Mouse (Mus musculus) hindbrain, embryonic 14.5 days (tissue): ENCODE data around the gene Gm20431. TPM values are rescaled to one million over a fixed set of nuclear protein-coding genes. Genes with fewer than 3 reads are reported as not detected.
"Not testable (repeated sequence)": the region's sequence is repeated elsewhere in the genome, so short reads cannot be mapped to it uniquely, and the experiment has no call there.

Experiments used
- ATAC-seq: fragments of 200-750 bp; cut with Nextera tagmentation; 2 replicates; pipeline ENCODE4 v1.8.0; 2017; ENCODE audit warnings: moderate number of reproducible peaks, mild to moderate bottlenecking, moderate TSS enrichment, moderate library complexity; ENCODE audit not compliant: low FRiP score
- DNase-seq: peaks from one replicate; pipeline ENCODE4 v3.0.0-alpha.2; 2015; ENCODE audit warnings: low spot score
- H3K27ac ChIP-seq: fragments of 300-500 bp; sonication (generic); 2 replicates; pipeline ENCODE4 v1.5.1; 2014; ENCODE audit warnings: mild to moderate bottlenecking, moderate library complexity
- H3K27me3 ChIP-seq: fragments of 300-500 bp; sonication (generic); 2 replicates; pipeline ENCODE4 v1.6.1; 2014; ENCODE audit warnings: mild to moderate bottlenecking, low read length, mixed read lengths; ENCODE audit not compliant: control insufficient read depth, insufficient read depth
- H3K36me3 ChIP-seq: fragments of 300-500 bp; sonication (generic); replicated peaks from 2 replicates; pipeline ENCODE4 v1.6.1; 2014; ENCODE audit not compliant: control insufficient read depth, insufficient read depth
- H3K4me1 ChIP-seq: fragments of 300-500 bp; sonication (generic); replicated peaks from 2 replicates; pipeline ENCODE4 v1.6.1; 2014; ENCODE audit warnings: antibody characterized with exemption, low read length, mixed read lengths; ENCODE audit not compliant: control insufficient read depth, insufficient read depth
- H3K4me2 ChIP-seq: fragments of 300-500 bp; sonication (generic); replicated peaks from 2 replicates; pipeline ENCODE4 v1.6.1; 2014; ENCODE audit warnings: mild to moderate bottlenecking, moderate library complexity
- H3K4me3 ChIP-seq: fragments of 300-500 bp; sonication (generic); replicated peaks from 2 replicates; pipeline ENCODE4 v1.5.1; 2014; ENCODE audit warnings: mild to moderate bottlenecking, low read length
- H3K9ac ChIP-seq: fragments of 300-500 bp; sonication (generic); 2 replicates; pipeline ENCODE4 v1.6.1; 2014
- H3K9me3 ChIP-seq: fragments of 300-500 bp; sonication (generic); 2 replicates; pipeline ENCODE4 v1.6.1; 2016; ENCODE audit warnings: low read length; ENCODE audit not compliant: control insufficient read depth
- WGBS: fragments of 180-500 bp; shearing (Covaris S2); extraction: QIAGEN DNeasy Blood & Tissue Kit; methylation state at CpG from one replicate; pipeline ENCODE4 v1.1.7; 2014; 5-methylcytosine and 5-hydroxymethylcytosine counted together
- polyA plus RNA-seq: library from polyadenylated mRNA; unstranded; fragments of >200 nt; fragmentation: Nextera tagmentation; extraction: Ambion mirVana; gene quantifications from 2 replicates; pipeline ENCODE4 v1.2.1, GENCODE M21; 2014

Gm20431 gene
- polyA plus RNA-seq, 1 experiment from 2014 or later = 19.8 TPM

DNA sequence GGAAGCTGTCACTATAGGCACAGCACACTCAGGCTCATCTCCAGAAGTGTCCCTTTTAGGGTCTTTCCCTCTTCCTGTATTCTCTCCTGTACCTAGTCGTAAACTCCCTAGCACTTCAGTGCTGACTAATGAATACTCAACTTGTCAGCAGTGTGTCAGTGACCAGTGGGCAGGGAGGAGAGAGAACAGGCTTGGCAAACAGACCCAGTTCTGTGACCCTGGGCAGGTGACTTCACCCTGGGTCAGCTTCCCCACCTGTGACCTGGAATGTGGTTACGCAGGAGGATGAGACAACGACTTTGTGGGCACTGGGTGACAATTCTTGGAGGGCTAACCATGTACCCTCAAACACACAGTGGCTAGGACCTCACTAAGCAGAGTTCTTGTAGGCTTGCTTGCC is 44.3 kb downstream of the Gm20431 start:
- peaks cover 51% of the 10 kb centered on the region for H3K36me3 ChIP-seq
- no peaks in the 10 kb centered on the region for H3K9me3 ChIP-seq
- no peaks in the 10 kb centered on the region for H3K27me3 ChIP-seq
- WGBS = 94% methylated on average over 3 of the region's 3 CpGs
- DNase-seq (no peak), ATAC-seq (no peak)
- H3K9ac ChIP-seq = no peak overlapping the region
- H3K27ac ChIP-seq = no peak overlapping the region
- no peaks in the 10 kb centered on the region; the same call in 1 of the 2 replicates for H3K4me1 ChIP-seq
- no peak overlapping the region for H3K4me3 ChIP-seq
- H3K4me2 ChIP-seq = no peak overlapping the region

DNA sequence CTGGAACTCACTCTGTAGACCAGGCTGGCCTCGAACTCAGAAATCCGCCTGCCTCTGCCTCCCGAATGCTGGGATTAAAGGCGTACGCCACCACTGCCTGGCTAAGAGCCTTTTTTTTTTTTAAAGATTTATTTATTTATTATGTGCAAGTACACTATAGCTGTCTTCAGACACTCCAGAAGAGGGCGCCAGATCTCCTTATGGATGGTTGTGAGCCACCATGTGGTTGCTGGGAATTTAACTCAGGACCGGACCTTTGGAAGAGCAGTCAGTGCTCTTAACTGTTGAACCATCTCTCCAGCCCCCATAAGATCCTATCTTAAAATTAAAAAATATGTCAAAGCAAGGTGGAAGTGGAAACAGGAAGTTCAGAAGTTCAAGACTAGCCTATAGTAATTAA is 48.0 kb downstream of the Gm20431 start:
- not testable (repeated sequence) for DNase-seq, H3K4me3 ChIP-seq, H3K4me2 ChIP-seq, H3K27me3 ChIP-seq, H3K4me1 ChIP-seq, ATAC-seq, H3K9ac ChIP-seq, H3K9me3 ChIP-seq, H3K27ac ChIP-seq
- H3K36me3 ChIP-seq = peaks cover 68% of the 10 kb centered on the region
- WGBS = 89% methylated on average over 5 of the region's 7 CpGs

DNA sequence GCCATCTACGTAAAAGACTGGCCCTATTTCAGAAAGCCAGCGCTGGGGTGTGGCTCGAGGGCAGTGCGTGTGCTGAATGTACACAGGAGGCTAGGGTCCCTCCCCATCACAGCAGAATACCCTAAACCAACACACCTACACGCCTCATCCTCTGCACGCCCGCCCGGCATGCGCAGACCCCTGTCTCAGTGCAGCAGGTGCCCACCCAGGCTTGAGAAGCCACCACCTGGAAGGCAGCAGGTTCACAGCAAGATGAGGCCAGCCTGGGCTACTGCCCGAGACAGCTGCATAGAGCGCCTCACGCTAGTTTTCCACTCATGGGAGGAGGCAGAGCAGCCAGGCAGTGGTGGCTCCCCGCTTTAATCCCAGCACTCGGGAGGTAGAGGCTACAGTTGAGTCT is 49.2 kb downstream of the Gm20431 start:
- no peaks in the 10 kb centered on the region for H3K27me3 ChIP-seq
- H3K36me3 ChIP-seq = peaks cover 65% of the 10 kb centered on the region
- no peaks in the 10 kb centered on the region for H3K9me3 ChIP-seq
- 95% methylated on average over 14 of the region's 14 CpGs for WGBS
- no peak overlapping the region for H3K4me2 ChIP-seq
- ATAC-seq (no peak), DNase-seq (no peak)
- no peak overlapping the region for H3K4me3 ChIP-seq
- H3K9ac ChIP-seq = no peak overlapping the region
- no peak overlapping the region for H3K27ac ChIP-seq
- no peaks in the 10 kb centered on the region for H3K4me1 ChIP-seq

DNA sequence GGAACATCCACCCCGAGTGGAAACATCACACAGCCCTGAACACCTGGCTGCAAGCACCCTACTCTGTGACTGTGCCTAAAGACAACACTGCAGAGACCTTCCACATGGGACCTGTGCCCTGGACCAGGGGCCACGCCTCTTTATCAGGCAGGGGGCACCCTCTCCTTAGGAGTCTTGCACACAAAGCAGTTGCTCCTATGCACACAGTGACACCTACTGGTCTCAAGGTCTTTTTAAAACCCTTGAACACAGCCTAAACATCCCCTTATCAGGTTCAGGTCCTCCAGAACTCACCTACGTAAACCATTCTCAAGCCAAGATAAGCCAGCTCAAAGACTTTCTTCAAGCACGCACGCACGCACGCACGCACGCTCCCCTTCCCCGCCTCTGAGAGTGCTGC is 50.0 kb downstream of the Gm20431 start:
- DNase-seq (no peak), ATAC-seq (no peak)
- Histone ChIP-seq H3K9me3 (no peaks in the 10 kb centered on the region), H3K4me1 (no peaks in the 10 kb centered on the region), H3K36me3 (peaks cover 64% of the 10 kb centered on the region), H3K9ac (no peak overlapping the region), H3K4me2 (no peak overlapping the region), H3K27ac (no peak overlapping the region), H3K4me3 (no peak overlapping the region), H3K27me3 (no peaks in the 10 kb centered on the region)
- 96% methylated on average over 10 of the region's 10 CpGs for WGBS

DNA sequence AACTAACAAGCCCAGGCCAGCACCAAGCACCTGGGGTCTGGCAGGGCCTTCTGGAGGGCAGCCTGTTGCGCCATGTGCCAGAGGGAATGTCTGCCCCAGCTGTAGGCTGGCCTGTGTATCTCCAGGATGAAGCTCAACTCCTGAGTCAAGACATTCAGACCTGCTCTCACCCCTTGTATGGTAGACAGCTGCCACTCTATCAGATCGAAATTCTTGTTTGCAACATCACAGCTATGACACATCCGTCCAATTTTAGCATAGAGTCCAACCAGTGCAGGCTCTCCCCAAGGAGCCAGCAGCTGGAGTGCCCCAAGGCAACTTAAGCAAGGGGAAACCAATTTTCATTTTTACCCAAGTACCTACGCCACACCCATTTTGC is 54.6 kb downstream of the Gm20431 start:
- H3K4me2 ChIP-seq = no peak overlapping the region
- DNase-seq = no peak
- H3K4me1 ChIP-seq = no peaks in the 10 kb centered on the region
- H3K4me3 ChIP-seq = no peak overlapping the region
- H3K27me3 ChIP-seq = no peaks in the 10 kb centered on the region
- H3K9me3 ChIP-seq = no peaks in the 10 kb centered on the region
- H3K27ac ChIP-seq = no peak overlapping the region
- no peak overlapping the region for H3K9ac ChIP-seq
- peaks cover 28% of the 10 kb centered on the region for H3K36me3 ChIP-seq
- WGBS = 87% methylated on average over 4 of the region's 4 CpGs
- ATAC-seq = no peak

DNA sequence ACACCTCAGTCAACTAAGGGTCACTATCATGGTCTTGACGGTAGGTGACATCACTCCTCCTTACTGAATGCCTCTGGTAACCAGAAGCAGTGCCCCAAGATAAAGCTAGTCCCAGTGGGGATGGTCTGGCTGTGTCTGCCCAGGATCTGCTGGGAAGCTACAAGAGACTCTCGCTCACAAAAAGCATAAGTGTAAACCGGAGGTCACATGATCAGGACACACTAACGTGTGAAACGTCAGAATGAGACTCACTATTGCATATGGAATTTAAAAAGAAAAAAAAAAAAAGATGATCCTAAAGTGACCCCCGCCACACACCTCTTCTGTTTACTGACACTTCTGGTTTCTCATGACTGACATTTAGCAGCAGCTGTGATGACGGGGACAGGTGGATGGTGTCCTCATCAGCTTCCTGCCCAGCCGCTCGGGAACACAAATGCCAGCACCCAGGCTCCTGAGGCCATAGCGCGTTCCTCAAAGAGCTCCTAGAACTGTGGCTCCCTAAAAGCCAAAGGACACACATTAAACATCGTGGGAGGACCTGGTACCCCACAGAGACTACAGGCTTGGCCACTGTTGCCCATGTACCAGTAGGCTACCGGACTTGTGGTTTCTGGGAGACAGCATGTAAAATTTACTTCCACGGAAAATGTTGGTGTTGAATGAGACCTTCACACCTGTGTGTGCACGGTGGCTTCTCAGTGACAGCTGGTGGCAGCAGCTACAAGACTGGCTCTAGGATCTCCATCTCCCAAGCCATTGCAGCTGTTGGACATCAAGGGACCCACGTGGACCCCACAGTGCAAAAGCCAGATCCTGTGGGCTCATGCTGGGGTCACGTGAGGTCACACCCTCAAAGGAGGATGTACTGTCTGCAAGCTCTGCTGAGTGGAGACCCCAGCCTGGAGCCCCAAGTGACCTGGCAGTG is 55.2 kb downstream of the Gm20431 start:
- DNase-seq (no peak), ATAC-seq (no peak)
- Histone ChIP-seq H3K36me3 (peaks cover 28% of the 10 kb centered on the region), H3K4me1 (no peaks in the 10 kb centered on the region), H3K9me3 (no peaks in the 10 kb centered on the region), H3K27ac (no peak overlapping the region), H3K27me3 (no peaks in the 10 kb centered on the region), H3K4me2 (no peak overlapping the region), H3K9ac (no peak overlapping the region), H3K4me3 (no peak overlapping the region)
- 81% methylated on average over 17 of the region's 17 CpGs for WGBS

DNA sequence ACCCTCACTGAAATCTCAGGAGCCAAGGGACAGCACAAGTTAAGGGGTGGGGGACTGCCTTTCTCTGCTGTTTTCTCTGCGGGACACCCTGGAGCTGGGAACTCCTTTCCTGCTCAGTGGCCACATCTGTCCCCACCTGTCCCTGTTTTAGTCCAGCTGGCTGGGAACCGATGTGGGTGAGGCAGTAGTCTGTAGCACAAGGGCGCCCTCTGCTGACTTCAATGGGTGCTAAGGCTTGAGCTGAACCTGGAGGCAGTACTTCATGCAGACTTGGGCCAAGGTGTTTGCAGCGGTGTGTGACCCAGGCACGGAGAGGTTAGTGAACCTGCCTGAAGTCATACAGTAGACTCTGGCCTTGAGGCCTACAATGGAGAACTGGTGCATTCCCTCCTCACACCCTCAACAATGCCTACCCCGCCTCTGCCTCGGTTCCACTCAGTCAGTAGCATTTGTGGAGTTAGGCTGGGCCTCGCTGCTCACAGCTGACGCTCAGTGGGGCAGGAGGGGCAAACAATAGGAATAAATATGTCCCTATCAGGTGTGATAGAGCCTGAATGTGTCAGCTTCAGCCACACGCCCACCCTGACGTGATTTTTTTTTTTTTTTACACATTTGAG is 56.0 kb downstream of the Gm20431 start:
- Histone ChIP-seq H3K4me2 (no peak overlapping the region), H3K9me3 (no peaks in the 10 kb centered on the region), H3K9ac (no peak overlapping the region), H3K27me3 (no peaks in the 10 kb centered on the region), H3K4me3 (no peak overlapping the region), H3K36me3 (peaks cover 24% of the 10 kb centered on the region), H3K4me1 (no peaks in the 10 kb centered on the region), H3K27ac (no peak overlapping the region)
- peak; percentile 90 for DNase-seq
- WGBS = 31% methylated on average over 11 of the region's 11 CpGs
- peak; percentile 78; the same call in 1 of the 2 replicates for ATAC-seq

DNA sequence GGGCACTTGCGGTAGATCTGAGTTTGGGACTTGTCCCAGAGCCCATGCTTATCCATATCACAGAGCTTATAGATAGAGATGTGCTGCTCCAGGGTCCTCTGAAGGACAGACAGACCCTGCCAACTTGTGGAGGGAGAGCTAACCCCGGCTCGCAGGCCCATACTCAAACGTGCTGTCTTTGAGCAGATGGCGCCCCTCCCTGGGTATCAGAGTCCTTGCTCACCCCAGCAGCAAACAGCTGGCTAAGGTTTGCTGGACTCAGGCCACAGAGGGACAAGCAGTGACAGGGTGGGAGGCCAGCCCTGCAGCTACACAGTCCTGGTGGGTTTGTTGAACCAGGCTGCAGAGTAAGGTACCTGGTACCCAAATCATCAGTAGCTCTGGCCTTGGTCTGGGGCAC is 58.3 kb downstream of the Gm20431 start:
- no peak overlapping the region for H3K27ac ChIP-seq
- H3K4me3 ChIP-seq = no peak overlapping the region
- H3K9ac ChIP-seq = no peak overlapping the region
- H3K4me2 ChIP-seq = no peak overlapping the region
- peaks cover 12% of the 10 kb centered on the region for H3K36me3 ChIP-seq
- H3K4me1 ChIP-seq = no peaks in the 10 kb centered on the region
- 67% methylated on average over 5 of the region's 5 CpGs for WGBS
- no peaks in the 10 kb centered on the region for H3K9me3 ChIP-seq
- no peak for DNase-seq
- H3K27me3 ChIP-seq = no peaks in the 10 kb centered on the region
- no peak for ATAC-seq

DNA sequence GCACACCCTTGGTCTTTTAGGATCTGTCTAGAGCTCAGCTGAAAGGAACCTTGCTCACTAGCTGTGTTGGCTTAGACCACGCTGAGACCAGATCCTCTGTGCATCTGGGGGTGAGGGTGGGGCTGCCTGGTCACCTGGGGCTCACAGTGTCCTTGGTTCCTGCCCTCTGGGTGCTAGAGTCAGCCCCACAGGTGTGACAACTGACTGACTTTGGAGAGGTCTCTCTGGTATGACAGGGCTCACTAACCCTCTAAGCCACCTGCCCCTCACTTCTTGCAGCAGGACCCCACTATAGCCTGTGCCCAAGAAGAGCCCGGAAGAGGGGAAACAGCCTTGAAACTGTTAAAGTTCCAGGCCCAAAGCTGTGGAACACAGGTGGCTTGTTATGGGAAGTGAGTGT is 58.9 kb downstream of the Gm20431 start:
- H3K9me3 ChIP-seq = no peaks in the 10 kb centered on the region
- WGBS = 91% methylated on average over 2 of the region's 2 CpGs
- no peak overlapping the region for H3K4me2 ChIP-seq
- H3K27ac ChIP-seq = no peak overlapping the region
- ATAC-seq = no peak
- H3K4me3 ChIP-seq = no peak overlapping the region
- no peak overlapping the region for H3K9ac ChIP-seq
- no peak for DNase-seq
- peaks cover 9% of the 10 kb centered on the region for H3K36me3 ChIP-seq
- no peaks in the 10 kb centered on the region for H3K27me3 ChIP-seq
- H3K4me1 ChIP-seq = no peaks in the 10 kb centered on the region; the same call in 1 of the 2 replicates
